Mouse (Mus musculus) embryonic facial prominence, embryonic 13.5 days (tissue): ENCODE measurements around the gene Sp1. TPM values are rescaled to one million over a fixed set of nuclear protein-coding genes. Genes with fewer than 3 reads are reported as not detected.

ENCODE experiments used
- ATAC-seq: fragments of 200-750 bp; cut with Nextera tagmentation; 2 replicates; pipeline ENCODE4 v1.8.0; 2017; ENCODE audit warnings: low read depth; ENCODE audit not compliant: insufficient number of reproducible peaks, insufficient read depth, low FRiP score, low TSS enrichment
- H3K27ac ChIP-seq: fragments of 300-500 bp; sonication (generic); 2 replicates; pipeline ENCODE4 v1.5.1; 2015; ENCODE audit warnings: moderate library complexity, mild to moderate bottlenecking, inconsistent platforms
- H3K27me3 ChIP-seq: fragments of 300-500 bp; sonication (generic); 2 replicates; pipeline ENCODE4 v1.6.1; 2015; ENCODE audit warnings: mild to moderate bottlenecking, inconsistent platforms
- H3K36me3 ChIP-seq: fragments of 300-500 bp; sonication (generic); 2 replicates; pipeline ENCODE4 v1.6.1; 2015; ENCODE audit warnings: mild to moderate bottlenecking, inconsistent platforms
- H3K4me1 ChIP-seq: fragments of 300-500 bp; sonication (generic); 2 replicates; pipeline ENCODE4 v1.6.1; 2015; ENCODE audit warnings: inconsistent platforms
- H3K4me2 ChIP-seq: fragments of 300-500 bp; sonication (generic); 2 replicates; pipeline ENCODE4 v1.6.1; 2015; ENCODE audit warnings: moderate library complexity, mild to moderate bottlenecking, inconsistent platforms
- H3K4me3 ChIP-seq: fragments of 300-500 bp; sonication (generic); 2 replicates; pipeline ENCODE4 v1.5.1; 2015; ENCODE audit warnings: mild to moderate bottlenecking, inconsistent platforms
- H3K9ac ChIP-seq: fragments of 300-500 bp; sonication (generic); 2 replicates; pipeline ENCODE4 v1.6.1; 2015; ENCODE audit warnings: mild to moderate bottlenecking, inconsistent platforms
- H3K9me3 ChIP-seq: fragments of 300-500 bp; sonication (generic); 2 replicates; pipeline ENCODE4 v1.6.1; 2016; ENCODE audit warnings: inconsistent platforms
- WGBS: fragments of 180-500 bp; shearing (Covaris S2); methylation state at CpG from one replicate; pipeline ENCODE4 v1.1.7; 2015; ENCODE audit warnings: mixed read lengths; 5-methylcytosine and 5-hydroxymethylcytosine counted together
- polyA plus RNA-seq: library from polyadenylated mRNA; unstranded; fragments of >200 nt; fragmentation: Nextera tagmentation; extraction: Ambion mirVana; gene quantifications from 2 replicates; pipeline ENCODE4 v1.2.1, GENCODE M21; 2015

Sp1 gene
- polyA plus RNA-seq, 1 experiment from 2014 or later, result 12.3 TPM

GRCm38 (mm10) chr15:102461430-102462075, 55.6 kb downstream of the Sp1 start:
- no peaks in the 10 kb centered on the region for H3K9me3 ChIP-seq
- no peak overlapping the region for H3K27ac ChIP-seq
- H3K9ac ChIP-seq, result no peak overlapping the region
- peaks cover 15% of the 10 kb centered on the region for H3K36me3 ChIP-seq
- H3K4me2 ChIP-seq, result no peak overlapping the region
- no peaks in the 10 kb centered on the region for H3K27me3 ChIP-seq
- H3K4me1 ChIP-seq, result peaks cover 9% of the 10 kb centered on the region
- no peak for ATAC-seq
- 88% methylated on average over 9 of the region's 9 CpGs for WGBS
- H3K4me3 ChIP-seq, result no peak overlapping the region

- Histone ChIP-seq H3K27me3 (no peaks in the 10 kb centered on the region), H3K4me2 (no peak overlapping the region), H3K4me1 (peaks cover 9% of the 10 kb centered on the region), H3K9me3 (no peaks in the 10 kb centered on the region), H3K4me3 (no peak overlapping the region), H3K9ac (no peak overlapping the region), H3K27ac (no peak overlapping the region), H3K36me3 (peaks cover 15% of the 10 kb centered on the region)
- ATAC-seq, result no peak
Observed at GRCm38 (mm10) chr15:102463666-102464065, 57.7 kb downstream of the Sp1 start.

- no peak for ATAC-seq
- WGBS, result 96% methylated on average over 9 of the region's 9 CpGs
- H3K27me3 ChIP-seq, result no peaks in the 10 kb centered on the region
- no peak overlapping the region for H3K27ac ChIP-seq
- H3K4me2 ChIP-seq, result no peak overlapping the region
- H3K9ac ChIP-seq, result no peak overlapping the region
- H3K4me1 ChIP-seq, result peaks cover 12% of the 10 kb centered on the region
- H3K4me3 ChIP-seq, result no peak overlapping the region
- peaks cover 5% of the 10 kb centered on the region; the same call in 1 of the 2 replicates for H3K36me3 ChIP-seq
- H3K9me3 ChIP-seq, result no peaks in the 10 kb centered on the region
Observed at GRCm38 (mm10) chr15:102468675-102469370, 62.9 kb downstream of the Sp1 start.

GRCm38 (mm10) chr15:102470183-102470604, 64.3 kb downstream of the Sp1 start, which contains the start of gene Pcbp2:
Pcbp2 (plus strand) TSS chr15:102470539.
- peaks cover 12% of the 10 kb centered on the region for H3K4me1 ChIP-seq
- WGBS, result under 1% methylated on average over 26 of the region's 40 CpGs
- H3K36me3 ChIP-seq, result peaks cover 18% of the 10 kb centered on the region
- H3K27me3 ChIP-seq, result no peaks in the 10 kb centered on the region
- peak within 1 kb of the TSS; percentile 86 for H3K4me3 ChIP-seq
- no peaks in the 10 kb centered on the region for H3K9me3 ChIP-seq
- ATAC-seq, result peak; percentile 98
- peak within 1 kb of the TSS; percentile 73 for H3K4me2 ChIP-seq
- H3K9ac ChIP-seq, result peak within 1 kb of the TSS; percentile 98
- peak within 1 kb of the TSS; percentile 99 for H3K27ac ChIP-seq

GRCm38 (mm10) chr15:102470605-102471294, 64.8 kb downstream of the Sp1 start:
- peak; percentile 53; the same call in 1 of the 2 replicates for ATAC-seq
- under 1% methylated on average over 46 of the region's 67 CpGs for WGBS
- Histone ChIP-seq H3K4me1 (peaks cover 12% of the 10 kb centered on the region), H3K27me3 (no peaks in the 10 kb centered on the region), H3K9ac (peak overlapping the region; percentile 98), H3K36me3 (peaks cover 24% of the 10 kb centered on the region), H3K4me2 (peak overlapping the region; percentile 73), H3K4me3 (peak overlapping the region; percentile 86), H3K27ac (peak overlapping the region; percentile 99), H3K9me3 (no peaks in the 10 kb centered on the region)

GRCm38 (mm10) chr15:102471295-102471645, 65.3 kb downstream of the Sp1 start:
- Histone ChIP-seq H3K4me3 (peak overlapping the region; percentile 86), H3K9ac (peak overlapping the region; percentile 98), H3K27ac (peak overlapping the region; percentile 99), H3K9me3 (no peaks in the 10 kb centered on the region), H3K4me2 (peak overlapping the region; percentile 73), H3K27me3 (no peaks in the 10 kb centered on the region), H3K4me1 (peaks cover 12% of the 10 kb centered on the region), H3K36me3 (peaks cover 29% of the 10 kb centered on the region)
- under 1% methylated on average over 10 of the region's 10 CpGs for WGBS
- no peak for ATAC-seq

GRCm38 (mm10) chr15:102471727-102472126, 65.8 kb downstream of the Sp1 start:
- Histone ChIP-seq H3K9me3 (no peaks in the 10 kb centered on the region), H3K27me3 (no peaks in the 10 kb centered on the region), H3K4me2 (peak overlapping the region; percentile 73), H3K27ac (no peak overlapping the region), H3K36me3 (peaks cover 34% of the 10 kb centered on the region), H3K9ac (peak overlapping the region; percentile 98; the same call in 1 of the 2 replicates), H3K4me1 (peaks cover 12% of the 10 kb centered on the region), H3K4me3 (peak overlapping the region; percentile 86)
- no peak for ATAC-seq

- 62% methylated on average over 2 of the region's 2 CpGs for WGBS
- Histone ChIP-seq H3K4me3 (0 out of 2 replicates have a peak overlapping the region, but pooled peaks have one; percentile 2), H3K27ac (no peak overlapping the region), H3K27me3 (no peaks in the 10 kb centered on the region), H3K9ac (no peak overlapping the region), H3K4me1 (peaks cover 12% of the 10 kb centered on the region), H3K36me3 (peaks cover 49% of the 10 kb centered on the region), H3K9me3 (no peaks in the 10 kb centered on the region), H3K4me2 (peak overlapping the region; percentile 73; the same call in 1 of the 2 replicates)
- ATAC-seq, result no peak
Observed at GRCm38 (mm10) chr15:102473246-102473645, 67.3 kb downstream of the Sp1 start.

- Histone ChIP-seq H3K27me3 (no peaks in the 10 kb centered on the region), H3K36me3 (peaks cover 60% of the 10 kb centered on the region)
- no peak for ATAC-seq
Observed at GRCm38 (mm10) chr15:102474520-102474919, 68.6 kb downstream of the Sp1 start.

GRCm38 (mm10) chr15:102483136-102483535, 77.2 kb downstream of the Sp1 start:
- Histone ChIP-seq H3K36me3 (peaks cover 86% of the 10 kb centered on the region), H3K9me3 (no peaks in the 10 kb centered on the region), H3K27me3 (no peaks in the 10 kb centered on the region), H3K4me3 (no peak overlapping the region), H3K27ac (no peak overlapping the region), H3K9ac (no peak overlapping the region), H3K4me1 (no peaks in the 10 kb centered on the region), H3K4me2 (no peak overlapping the region)
- ATAC-seq, result no peak
- 87% methylated on average over 3 of the region's 3 CpGs for WGBS

More at GRCm38 (mm10) chr15:102474520-102474919, 68.6 kb downstream of the Sp1 start:
- Histone ChIP-seq H3K27ac (no peak overlapping the region), H3K9ac (no peak overlapping the region), H3K4me1 (peaks cover 12% of the 10 kb centered on the region), H3K9me3 (no peaks in the 10 kb centered on the region), H3K4me3 (no peak overlapping the region), H3K4me2 (no peak overlapping the region)
- 87% methylated on average over 2 of the region's 2 CpGs for WGBS

- no peak overlapping the region for H3K4me2 ChIP-seq
- no peak overlapping the region for H3K4me3 ChIP-seq
- WGBS, result 93% methylated on average over 12 of the region's 12 CpGs
- H3K36me3 ChIP-seq, result peaks cover 88% of the 10 kb centered on the region
- no peaks in the 10 kb centered on the region for H3K4me1 ChIP-seq
- no peaks in the 10 kb centered on the region for H3K27me3 ChIP-seq
- no peak for ATAC-seq
- no peak overlapping the region for H3K27ac ChIP-seq
- H3K9ac ChIP-seq, result no peak overlapping the region
- no peaks in the 10 kb centered on the region for H3K9me3 ChIP-seq
Observed at GRCm38 (mm10) chr15:102485853-102486252, 79.9 kb downstream of the Sp1 start.
